Mouse (Mus musculus) right cerebral cortex, postnatal 36 days (tissue): ENCODE measurements around the gene Mob3b.

ENCODE experiments used
- DNase-seq, 2 experiments: peaks; one replicate each; pipeline ENCODE4 v3.0.0; 2022; ENCODE audit warnings: low spot score in 2 of 2, mixed read lengths in 1 of 2

The Mob3b gene

GRCm38 (mm10) chr4:35114950-35115349, 42.3 kb downstream of the Mob3b start:
- DNase-seq: no peak

- DNase-seq: no peak
These were observed 43.6 kb downstream of the Mob3b start for GRCm38 (mm10) chr4:35113516-35114248.

- DNase-seq: no peak
These were observed 44.8 kb downstream of the Mob3b start for GRCm38 (mm10) chr4:35112452-35112851.

- DNase-seq: no peak
These were observed 52.0 kb downstream of the Mob3b start for GRCm38 (mm10) chr4:35105115-35105773.

- DNase-seq: no peak
These were observed 56.1 kb downstream of the Mob3b start for GRCm38 (mm10) chr4:35101201-35101600.

- DNase-seq: peak; percentile 57 to 70
These were observed 57.2 kb downstream of the Mob3b start for GRCm38 (mm10) chr4:35099865-35100780.

GRCm38 (mm10) chr4:35099210-35099864, 57.9 kb downstream of the Mob3b start:
- DNase-seq: peak in 1 of 2 experiments; percentile 9

GRCm38 (mm10) chr4:35098552-35098951, 58.7 kb downstream of the Mob3b start:
- no peak for DNase-seq

- peak; percentile 6 to 15 for DNase-seq
These were observed 60.8 kb downstream of the Mob3b start for GRCm38 (mm10) chr4:35096226-35097175.

GRCm38 (mm10) chr4:35092457-35092856, 64.8 kb downstream of the Mob3b start:
- DNase-seq: no peak

- DNase-seq: no peak
These were observed 66.0 kb downstream of the Mob3b start for GRCm38 (mm10) chr4:35091157-35091784.

- DNase-seq: no peak
These were observed 67.7 kb downstream of the Mob3b start for GRCm38 (mm10) chr4:35089321-35090316.

GRCm38 (mm10) chr4:35086067-35086700, 71.1 kb downstream of the Mob3b start:
- no peak for DNase-seq

- no peak for DNase-seq
These were observed 73.2 kb downstream of the Mob3b start for GRCm38 (mm10) chr4:35084060-35084459.

- no peak for DNase-seq
These were observed 74.7 kb downstream of the Mob3b start for GRCm38 (mm10) chr4:35082476-35083114.

GRCm38 (mm10) chr4:35080285-35080684, 77.0 kb downstream of the Mob3b start:
- no peak for DNase-seq

- DNase-seq: no peak
These were observed 88.5 kb downstream of the Mob3b start for GRCm38 (mm10) chr4:35068739-35069138.

GRCm38 (mm10) chr4:35066163-35066562, 91.1 kb downstream of the Mob3b start:
- no peak for DNase-seq
